Mouse (Mus musculus): Measurements from ENCODE around the gene Vmn1r158. TPM values are rescaled to one million over a fixed set of nuclear protein-coding genes. Genes with fewer than 3 reads are reported as not detected.

Gene Vmn1r158
- not detected in 2 replicates for polyA plus RNA-seq (2012; rRNA removed; ENCODE audit: low replicate concordance)

DNA sequence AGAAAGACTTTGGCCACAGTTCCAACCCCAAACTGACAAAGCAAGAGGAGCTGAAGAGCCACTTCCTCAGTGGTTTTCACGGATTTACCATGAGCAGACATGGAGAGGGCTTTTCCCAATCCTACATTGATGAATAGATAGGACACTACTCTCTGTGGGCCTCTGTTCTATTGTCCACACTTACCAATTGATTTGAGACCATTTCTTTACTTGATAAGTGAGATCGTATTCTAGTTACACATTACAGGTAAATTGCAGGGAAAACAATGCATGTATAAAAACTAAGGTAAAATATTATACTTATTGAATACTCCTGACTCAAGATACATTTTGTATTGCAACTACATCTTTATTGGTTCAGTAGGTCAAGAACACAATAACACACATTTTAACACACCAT is at the start of gene Vmn1r158:
Gene Vmn1r158 (minus strand): TSS at position 101 of the 400 bp plus-strand sequence.

DNA sequence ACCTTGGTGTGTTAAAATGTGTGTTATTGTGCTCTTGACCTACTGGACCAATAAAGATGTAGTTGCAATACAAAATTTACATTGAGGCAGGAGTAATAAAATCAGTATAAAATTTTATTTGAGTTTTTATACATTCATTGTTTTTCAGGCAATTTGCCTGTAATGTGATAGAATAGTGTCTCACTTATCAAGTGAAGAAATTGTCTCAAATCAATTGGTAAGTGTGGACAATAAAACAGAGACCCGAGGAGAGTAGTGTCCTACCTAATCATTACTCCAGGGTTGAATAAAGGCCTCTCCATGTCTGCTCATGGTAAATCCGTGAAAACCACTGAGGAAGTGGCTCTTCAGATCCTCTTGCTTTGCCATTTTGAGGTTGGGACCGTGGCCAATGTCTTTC is 29.2 kb downstream of the Vmn1r158 start, which contains the start of gene Vmn1r157:
Gene Vmn1r157 (plus strand): TSS at position 301 of the 400 bp plus-strand sequence.

Other genes starting within 250 kb of the Vmn1r158 start
- gene Gm4201, start 225.4 kb downstream of the Vmn1r158 start, polyA plus RNA-seq (2012; rRNA removed; ENCODE audit: low replicate concordance) = not detected in 2 replicates
- not detected in 2 replicates for gene Gm4565, start 202.7 kb downstream of the Vmn1r158 start, polyA plus RNA-seq (2012; rRNA removed; ENCODE audit: low replicate concordance)
- not detected in 2 replicates for gene Vmn1r155, start 132.8 kb downstream of the Vmn1r158 start, polyA plus RNA-seq (2012; rRNA removed; ENCODE audit: low replicate concordance)
- not detected in 2 replicates for gene Gm8693, start 98.5 kb downstream of the Vmn1r158 start, polyA plus RNA-seq (2012; rRNA removed; ENCODE audit: low replicate concordance)
- gene Gm4567, start 71.1 kb downstream of the Vmn1r158 start, polyA plus RNA-seq (2012; rRNA removed; ENCODE audit: low replicate concordance) = not detected in 2 replicates
- gene Vmn1r157, start 29.1 kb downstream of the Vmn1r158 start, polyA plus RNA-seq (2012; rRNA removed; ENCODE audit: low replicate concordance) = not detected in 2 replicates
- not detected in 2 replicates for gene Vmn1r159, start 52.8 kb upstream of the Vmn1r158 start, polyA plus RNA-seq (2012; rRNA removed; ENCODE audit: low replicate concordance)
- not detected in 2 replicates for gene Vmn1r160, start 80.4 kb upstream of the Vmn1r158 start, polyA plus RNA-seq (2012; rRNA removed; ENCODE audit: low replicate concordance)
- not detected in 2 replicates for gene Gm4214, start 193.9 kb upstream of the Vmn1r158 start, polyA plus RNA-seq (2012; rRNA removed; ENCODE audit: low replicate concordance)
- not detected in 2 replicates for gene Gm4216, start 229.1 kb upstream of the Vmn1r158 start, polyA plus RNA-seq (2012; rRNA removed; ENCODE audit: low replicate concordance)

Data from duodenum, adult 2 months (tissue).